Mouse (Mus musculus): Measurements from ENCODE around the gene Slc41a1.
"Not testable (repeated sequence)": the region's sequence is repeated elsewhere in the genome, so short reads cannot be mapped to it uniquely, and the experiment has no call there.

Gene Slc41a1

DNA sequence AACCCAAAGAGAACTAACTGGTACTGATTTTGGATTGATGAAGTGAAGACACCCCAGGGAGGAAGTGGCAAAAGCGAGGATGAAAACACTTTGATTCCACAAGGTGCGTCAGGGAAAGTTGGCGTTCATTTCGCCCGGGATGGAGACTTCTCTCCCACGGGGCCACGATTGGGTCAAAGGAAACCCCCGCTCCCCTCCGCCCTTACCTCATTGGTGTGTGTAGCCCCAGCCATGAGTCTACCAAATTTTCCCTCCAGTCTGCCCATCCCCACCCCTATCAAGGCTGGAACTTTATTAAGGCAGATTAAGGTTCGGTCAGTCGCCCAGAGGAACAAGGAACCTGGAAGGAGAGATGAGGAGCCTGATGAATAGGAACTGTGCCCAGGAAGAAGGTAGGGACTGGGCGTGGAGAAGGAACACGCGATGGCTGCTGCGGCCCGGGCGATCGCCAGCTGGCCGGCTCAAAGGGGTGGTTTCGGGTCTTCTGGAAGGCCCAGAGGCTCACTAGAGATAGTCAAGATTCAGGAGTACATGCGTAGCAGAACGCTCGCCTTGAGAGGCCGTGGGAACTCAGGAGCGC, at the start of gene Slc41a1:
Gene Slc41a1 (plus strand): TSS at position 287 of the 580 bp plus-strand sequence.
- in situ Hi-C loops (cut with MboI, MseI), result no loop called here

DNA sequence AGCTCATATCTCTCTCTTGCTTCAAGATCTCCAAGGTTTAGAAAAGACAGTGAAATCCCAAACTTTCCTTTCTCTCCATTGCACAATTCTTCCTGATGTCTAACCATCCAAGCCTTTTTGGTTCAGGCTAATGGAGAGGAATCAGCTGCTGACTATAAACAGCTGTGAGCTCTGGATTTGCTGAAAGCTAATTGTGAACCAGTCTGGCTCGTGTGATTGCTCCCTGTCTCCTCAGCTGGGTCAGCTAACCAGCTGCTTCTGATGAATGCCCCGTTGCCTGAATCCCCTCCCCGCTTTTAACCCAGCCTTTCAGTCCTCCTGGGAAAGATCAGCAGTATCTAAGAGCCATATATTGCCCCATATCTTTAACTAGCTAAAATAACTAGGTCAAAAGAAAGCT, 32.7 kb upstream of the Slc41a1 start:
- in situ Hi-C loops (cut with MboI, MseI), result no loop called here

DNA sequence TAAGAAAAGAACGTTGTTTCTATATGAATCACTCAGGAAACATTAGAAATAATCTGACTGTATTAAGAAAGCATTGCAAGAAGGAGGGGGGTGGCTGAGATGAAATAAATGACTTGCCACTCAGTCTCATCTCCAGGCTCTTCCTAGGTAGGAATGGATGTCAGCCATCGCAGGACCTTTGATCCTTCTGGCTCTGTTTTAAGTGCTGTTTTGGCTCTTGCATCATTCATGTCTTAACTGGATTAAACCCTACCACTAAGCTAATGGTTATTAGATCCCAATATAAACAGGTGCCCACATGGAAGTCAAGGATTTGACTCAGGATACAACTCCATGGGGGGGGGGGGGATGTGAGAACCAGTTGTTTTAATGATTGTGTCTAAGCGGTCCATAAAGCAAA, 32.1 kb upstream of the Slc41a1 start:
- in situ Hi-C loops (cut with MboI, MseI), result no loop called here

DNA sequence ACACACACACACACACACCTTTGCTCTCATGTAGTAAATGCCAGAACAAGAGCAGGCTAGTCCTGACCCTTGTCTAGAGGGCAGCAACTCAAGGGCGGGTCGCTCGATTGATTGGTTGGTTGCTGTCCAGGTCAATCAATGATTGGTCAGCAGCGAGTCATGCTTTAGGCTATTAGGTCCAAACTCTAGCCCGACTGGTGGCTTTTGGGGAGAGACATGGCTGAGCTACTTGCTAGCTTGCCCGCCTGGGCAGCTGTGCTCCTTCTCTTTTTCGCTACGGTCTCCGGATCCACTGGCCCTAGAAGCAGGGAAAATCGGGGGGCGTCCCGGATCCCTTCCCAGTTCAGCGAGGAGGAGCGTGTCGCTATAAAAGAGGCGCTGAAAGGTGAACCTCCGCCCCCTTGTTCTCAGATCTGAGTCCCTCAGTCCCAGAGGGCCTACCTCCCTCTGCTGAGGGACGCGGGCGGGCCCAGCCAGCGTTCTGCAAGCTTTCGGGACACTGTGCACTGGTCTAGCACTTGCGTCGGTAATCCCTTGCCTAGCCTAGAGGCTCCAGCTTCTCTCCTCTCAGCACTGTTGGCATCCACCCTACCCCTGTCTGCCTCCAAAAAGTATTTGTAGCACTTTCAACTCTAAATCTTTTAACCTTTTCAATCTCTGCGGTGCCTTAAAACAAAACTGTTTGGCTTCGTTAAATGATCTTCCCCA, 29.9 kb upstream of the Slc41a1 start, which contains the start of gene Pm20d1:
Gene Pm20d1 (plus strand): TSS at position 180 of the 708 bp plus-strand sequence.
- in situ Hi-C loops (cut with MboI, MseI), result no loop called here

DNA sequence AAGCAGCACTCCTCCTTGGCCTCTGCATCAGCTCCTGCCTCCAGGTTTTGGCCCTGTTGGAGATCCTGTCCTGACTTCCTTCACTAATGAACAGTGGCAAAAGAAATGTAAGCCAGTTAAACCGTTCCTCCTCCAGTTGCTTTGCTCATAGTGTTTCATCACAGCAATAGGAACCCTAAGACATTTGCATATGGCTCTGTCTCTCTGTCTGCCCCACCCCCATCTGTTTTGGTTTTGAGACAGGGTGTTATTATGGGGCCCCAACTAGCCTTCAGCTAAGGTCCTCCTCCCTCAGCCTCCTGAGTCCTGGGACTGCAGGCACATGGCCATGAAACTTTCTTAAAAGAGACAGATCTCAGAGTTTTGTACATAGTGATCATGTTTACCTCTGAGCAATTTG, 27.3 kb upstream of the Slc41a1 start:
- in situ Hi-C loops (cut with MboI, MseI), result no loop called here

DNA sequence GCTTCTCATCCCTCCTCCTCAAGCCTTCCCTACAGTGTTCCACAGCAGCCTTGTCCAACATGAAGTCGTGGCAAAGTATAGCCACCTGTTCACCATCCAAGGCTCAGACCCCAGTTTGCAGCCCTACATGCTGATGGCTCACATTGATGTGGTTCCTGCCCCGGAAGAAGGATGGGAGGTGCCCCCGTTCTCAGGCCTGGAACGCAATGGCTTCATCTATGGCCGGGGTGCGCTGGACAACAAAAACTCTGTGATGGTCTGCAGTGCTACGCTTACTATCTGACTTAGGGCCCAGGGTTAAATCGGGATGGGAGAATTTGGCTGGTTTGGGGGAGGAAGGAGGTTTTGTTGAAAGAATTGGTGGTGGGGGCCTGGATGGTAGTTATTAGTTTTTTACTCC, 26.2 kb upstream of the Slc41a1 start:
- in situ Hi-C loops (cut with MboI, MseI), result no loop called here

DNA sequence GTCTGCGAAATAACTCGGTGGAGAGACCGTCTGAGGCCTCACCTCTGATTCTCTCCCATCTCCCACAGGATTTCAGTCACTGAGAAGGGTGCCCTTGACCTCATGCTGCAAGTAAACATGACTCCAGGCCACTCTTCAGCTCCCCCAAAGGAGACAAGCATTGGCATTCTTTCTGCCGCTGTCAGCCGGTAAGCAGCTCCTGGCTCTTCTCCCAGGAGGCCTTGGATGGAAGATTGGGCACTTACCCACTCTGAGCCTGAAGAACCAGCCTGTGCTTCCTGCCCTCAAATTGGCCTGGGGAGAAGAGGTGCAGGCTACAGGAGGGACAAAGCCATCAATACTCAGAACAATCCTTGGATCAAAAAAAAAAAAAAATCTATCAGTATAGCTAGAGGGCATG, 24.6 kb upstream of the Slc41a1 start:
- in situ Hi-C loops (cut with MboI, MseI), result no loop called here

DNA sequence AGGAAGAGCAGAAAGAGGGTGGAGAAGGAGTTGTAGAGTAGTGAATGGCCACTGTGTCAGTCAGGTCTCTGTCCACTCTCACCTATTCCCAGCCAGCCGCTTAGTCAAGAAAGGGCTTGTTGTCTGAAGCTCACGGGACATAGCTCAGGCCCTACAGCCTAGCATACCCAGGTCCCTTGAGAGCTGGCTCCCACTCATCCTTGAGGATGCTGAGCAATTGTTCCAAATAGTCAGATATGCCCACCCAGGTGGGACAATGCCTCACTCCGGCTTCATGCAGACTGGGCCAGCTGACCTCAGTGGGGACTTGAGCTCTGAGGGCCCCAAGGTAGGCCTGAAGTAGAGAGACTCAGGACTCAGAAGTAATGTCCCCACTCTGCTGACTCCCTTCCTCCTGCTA, 23.1 kb upstream of the Slc41a1 start:
- in situ Hi-C loops (cut with MboI, MseI), result no loop called here

DNA sequence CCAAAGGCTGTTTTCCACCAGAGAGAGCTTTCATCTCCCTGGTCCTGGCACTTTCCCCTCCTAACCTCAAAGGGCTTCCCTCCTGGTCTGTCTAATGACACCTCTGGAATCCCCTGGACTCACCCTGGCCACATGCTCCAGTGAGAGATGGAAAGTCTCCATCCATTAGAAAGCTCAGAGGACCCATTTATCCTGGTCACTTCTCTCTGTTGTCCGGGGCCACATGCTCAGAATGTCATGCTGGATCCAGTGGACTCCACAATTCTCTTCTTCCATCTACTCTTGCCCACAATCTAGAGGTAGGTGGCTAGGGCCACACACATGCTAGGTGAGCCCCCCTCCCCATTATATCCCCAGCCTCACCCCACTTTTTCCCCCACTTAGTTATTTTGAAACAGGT, 18.3 kb upstream of the Slc41a1 start:
- in situ Hi-C loops (cut with MboI, MseI), result no loop called here

DNA sequence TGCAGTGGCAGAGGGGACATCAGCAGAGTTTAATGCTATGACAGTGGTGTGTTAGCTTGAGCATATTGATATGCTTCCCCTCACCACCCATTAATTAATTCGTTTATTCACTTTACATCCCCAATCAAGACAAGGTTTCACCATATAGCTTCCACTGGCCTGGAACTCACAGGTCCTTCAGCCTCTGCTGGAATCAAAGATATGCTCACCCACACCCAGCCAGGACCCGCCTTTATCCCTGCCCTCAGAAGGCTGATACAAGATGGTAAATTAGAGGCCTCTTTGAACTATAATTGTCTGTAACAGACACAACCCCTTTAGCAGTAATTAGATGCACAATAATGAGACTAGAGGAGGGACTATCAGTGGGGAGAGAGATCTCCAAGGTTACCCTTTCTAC, 17.6 kb upstream of the Slc41a1 start:
- in situ Hi-C loops (cut with MboI, MseI), result no loop called here

DNA sequence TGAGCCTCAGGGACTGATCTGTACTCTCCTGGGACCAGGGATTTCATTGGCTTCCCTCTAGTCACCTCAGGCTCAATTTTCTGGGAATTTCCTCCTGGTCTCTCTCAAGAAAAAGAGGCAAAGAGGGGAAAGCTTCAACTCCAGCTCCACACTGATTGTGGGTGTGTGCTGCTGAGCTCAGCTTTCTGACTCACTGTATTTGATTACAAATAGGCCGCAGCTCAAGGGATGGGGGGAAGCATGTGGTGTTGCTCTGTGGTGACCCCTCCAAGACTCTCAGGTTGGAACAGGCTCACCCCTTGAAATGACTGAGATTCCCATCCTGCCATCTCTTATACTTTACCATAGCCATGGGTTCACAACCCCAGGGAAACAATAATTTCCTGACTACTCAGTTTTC, 15.9 kb upstream of the Slc41a1 start:
- in situ Hi-C loops (cut with MboI, MseI), result no loop called here

DNA sequence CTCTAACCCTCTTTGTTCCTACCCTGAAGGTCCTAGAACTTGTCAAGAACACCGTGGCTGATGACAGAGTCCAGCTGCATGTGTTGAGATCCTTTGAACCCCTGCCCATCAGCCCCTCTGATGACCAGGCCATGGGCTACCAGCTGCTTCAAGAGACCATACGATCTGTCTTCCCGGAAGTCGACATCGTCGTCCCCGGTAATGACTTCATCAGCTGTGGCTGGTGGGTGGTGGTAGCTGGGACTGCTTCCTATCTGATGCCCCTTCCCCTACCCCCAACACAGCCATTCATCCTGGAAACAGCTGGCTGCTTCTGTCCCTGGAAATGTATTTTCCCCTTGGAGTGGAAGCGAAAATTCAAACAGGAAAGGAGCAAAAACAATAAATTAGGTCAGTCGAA, 15.3 kb upstream of the Slc41a1 start:
- in situ Hi-C loops (cut with MboI, MseI), result no loop called here

DNA sequence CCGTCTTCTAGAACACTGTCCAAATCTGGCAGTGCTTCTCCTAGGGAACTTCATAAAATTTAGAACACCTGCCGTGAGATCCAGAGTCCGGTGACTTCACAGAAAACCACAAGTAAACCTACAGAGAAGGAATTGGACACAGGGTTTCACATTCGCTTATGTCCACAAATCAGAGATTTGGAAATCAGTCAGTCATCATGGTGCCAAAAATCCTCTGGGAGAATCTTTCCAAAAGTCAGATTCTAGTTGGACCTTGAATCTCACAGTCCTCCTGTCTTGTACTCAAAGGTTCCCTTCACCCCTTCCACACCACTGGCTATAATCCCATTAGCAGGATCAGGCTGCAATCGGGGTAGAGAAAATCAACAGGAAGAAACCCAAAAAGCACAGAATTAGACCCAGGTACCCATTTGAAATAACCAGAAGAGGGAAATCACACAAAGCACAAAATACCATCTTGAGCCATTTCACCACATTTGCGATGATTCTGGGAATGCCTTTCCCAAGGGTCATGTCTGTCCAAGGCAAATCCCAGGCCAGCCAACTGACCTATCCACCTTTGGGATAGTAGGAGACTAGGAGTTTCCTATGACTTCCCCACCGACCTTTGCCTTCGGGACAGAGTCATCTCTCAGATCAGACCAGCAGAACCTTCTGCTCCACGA, 14.5 kb upstream of the Slc41a1 start:
- in situ Hi-C loops (cut with MboI, MseI), result no loop called here

DNA sequence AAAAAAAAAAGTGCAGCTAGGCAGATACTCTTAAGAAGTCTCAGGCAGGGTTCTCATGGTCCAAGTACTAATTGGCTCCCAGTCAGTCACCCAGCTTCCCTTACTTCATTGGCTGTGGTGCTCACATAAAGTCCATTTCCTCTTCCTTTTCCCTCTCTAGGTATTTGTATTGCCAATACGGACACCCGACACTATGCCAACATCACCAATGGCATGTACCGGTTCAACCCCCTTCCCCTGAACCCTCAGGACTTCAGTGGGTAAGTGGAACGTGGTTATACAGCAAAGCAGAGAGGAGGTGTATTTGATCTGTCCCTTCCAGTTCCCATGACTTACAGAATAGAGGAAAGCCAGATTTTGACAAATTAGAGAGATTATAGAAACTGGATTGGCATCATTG, 13.6 kb upstream of the Slc41a1 start:
- in situ Hi-C loops (cut with MboI, MseI), result no loop called here

DNA sequence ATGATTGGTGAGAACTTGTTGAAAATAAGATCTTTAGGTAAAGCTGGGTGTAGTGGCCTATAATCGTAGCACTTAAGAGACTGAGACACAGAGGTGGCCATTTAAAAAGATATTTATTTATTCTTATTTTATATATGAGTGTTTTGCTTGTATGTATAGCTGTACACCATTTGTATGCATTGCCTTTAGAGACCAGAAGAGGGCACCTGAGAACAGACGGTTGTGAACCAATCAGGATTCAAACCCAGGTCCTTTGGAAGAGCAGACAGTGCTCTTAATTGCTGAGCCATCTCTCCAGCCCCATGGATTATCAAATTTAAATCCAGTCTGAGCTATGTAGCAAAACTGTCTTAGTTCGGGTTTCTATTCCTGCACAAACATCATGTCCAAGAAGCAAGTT, 13.1 kb upstream of the Slc41a1 start:
- in situ Hi-C loops (cut with MboI, MseI), result no loop called here

DNA sequence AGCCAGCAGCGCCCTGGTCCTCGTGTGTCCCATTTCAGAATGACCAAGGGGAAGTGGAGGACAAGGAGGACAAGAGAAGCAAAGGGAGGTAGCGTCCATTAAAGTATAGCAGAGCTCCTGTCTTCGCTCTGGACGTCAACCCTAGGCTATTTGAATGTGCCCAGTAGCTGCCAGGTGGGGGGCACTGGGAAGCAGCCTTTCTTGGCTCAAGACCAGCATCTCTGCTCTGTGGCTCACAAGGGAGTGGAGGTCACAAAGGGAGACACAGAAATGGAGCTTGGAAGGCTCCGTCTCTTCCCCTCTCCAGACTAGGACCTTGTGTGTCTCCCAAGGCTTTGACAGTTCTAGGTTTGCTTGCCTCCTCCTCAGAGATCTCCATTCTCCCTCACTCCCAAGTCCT, 10.4 kb upstream of the Slc41a1 start:
- in situ Hi-C loops (cut with MboI, MseI), result no loop called here

DNA sequence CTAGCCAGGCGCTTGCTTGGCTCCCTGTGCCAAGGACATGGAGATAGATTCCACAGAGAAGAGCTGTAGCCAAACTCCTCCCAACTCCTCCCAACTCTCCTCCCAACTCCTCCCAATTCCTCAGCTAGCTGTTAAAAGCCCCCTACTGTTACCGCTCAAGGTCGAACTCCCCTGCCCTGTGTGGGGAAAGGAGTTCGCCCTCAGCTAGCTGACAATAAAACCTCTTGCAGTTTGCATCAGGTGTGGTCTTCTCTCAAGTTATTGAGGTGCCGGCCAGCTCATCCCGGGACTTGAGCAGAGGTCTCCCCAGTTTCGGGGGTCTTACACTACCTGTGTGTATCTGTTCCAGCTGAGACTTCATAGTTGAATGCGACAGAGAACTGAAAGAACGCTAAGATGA, 6.9 kb upstream of the Slc41a1 start:
- in situ Hi-C loops (cut with MboI, MseI), result not testable (repeated sequence)

DNA sequence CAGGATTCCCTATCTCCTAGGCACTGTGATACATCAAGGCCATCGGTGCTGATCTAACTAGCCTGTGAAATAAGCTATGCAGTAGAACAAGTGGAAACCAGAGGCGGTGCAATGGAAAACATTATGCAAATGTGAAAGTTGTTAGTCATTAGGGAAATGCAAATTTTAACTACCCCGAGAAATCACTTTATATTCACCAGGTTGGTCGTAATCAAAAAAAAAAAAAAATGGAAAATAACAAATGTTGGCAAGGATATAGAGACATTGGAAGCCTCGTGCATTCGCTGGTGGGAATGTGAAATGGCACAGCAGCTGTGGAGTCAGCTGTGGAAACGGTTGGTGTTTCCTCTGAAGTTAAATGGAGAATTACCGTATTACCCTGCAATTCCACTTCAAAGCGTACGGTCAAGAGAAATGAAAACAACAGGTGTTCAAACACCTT, 6.4 kb upstream of the Slc41a1 start:
- in situ Hi-C loops (cut with MboI, MseI), result no loop called here

DNA sequence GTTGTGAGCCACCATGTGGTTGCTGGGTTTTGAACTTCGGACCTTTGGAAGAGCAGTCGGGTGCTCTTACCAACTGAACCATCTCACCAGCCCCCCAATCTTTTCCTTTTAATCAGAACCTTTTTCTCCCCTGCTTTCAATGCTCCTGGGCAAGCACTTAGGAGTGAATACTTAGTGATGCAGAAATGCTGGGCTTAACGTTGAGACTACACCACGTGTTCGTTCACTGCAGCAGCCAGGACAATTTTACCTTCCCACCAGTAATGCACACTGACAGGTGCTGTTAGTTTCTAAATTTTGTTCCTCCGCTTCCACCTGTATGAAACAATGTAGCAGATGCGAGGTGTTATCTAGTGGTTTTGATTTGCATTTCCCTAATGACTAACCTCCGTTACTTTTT, 5.0 kb upstream of the Slc41a1 start:
- in situ Hi-C loops (cut with MboI, MseI), result no loop called here

DNA sequence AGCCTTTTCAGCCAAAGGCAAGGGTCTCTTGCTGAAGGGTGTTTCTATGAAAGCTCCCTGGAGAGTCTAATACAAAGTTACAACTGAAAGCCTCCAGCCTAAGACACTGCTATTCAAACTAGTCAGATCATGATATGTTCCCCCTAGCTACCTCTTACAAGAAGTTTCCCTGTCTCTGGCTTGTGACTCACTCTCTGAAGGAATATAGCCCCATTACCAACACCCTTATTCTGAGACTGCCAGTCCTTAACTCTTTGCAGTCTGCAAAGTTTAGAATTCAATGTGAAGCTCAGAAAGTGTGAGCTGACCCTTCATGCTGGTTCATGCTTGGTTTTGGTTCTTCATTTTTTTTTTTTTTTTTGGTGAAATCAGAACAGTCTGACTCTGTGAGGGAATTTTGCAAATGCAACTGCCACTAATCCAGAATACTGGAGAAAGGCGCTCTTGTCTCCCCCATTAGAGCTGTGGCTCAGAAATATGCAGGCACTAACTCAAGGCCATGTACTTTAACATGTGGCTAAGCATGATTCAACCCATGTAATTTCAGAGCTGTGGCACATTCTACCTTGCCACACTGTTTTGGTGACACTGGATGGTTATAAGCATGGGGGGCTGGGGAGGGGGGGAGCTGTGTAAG, 4.3 kb upstream of the Slc41a1 start:
- in situ Hi-C loops (cut with MboI, MseI), result no loop called here

DNA sequence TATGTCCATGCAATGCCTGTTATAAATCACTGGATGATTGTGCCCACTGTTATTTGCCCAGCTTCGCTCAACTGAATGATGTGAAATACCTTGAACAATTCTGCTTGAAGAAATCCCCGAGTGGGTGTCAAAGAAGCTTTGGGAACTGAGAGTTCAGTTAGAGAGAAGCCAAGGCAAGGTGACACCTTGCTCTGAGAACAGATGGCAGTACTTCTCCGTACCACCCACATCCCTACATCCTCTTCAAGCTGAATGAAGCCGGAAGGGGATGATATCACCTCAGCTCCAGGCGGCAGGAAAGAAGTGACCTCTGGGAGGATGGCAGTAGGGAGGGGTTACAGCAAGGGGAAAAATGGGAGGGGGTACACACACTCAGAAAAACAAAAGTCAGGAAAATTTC, 3.7 kb upstream of the Slc41a1 start:
- in situ Hi-C loops (cut with MboI, MseI), result no loop called here

DNA sequence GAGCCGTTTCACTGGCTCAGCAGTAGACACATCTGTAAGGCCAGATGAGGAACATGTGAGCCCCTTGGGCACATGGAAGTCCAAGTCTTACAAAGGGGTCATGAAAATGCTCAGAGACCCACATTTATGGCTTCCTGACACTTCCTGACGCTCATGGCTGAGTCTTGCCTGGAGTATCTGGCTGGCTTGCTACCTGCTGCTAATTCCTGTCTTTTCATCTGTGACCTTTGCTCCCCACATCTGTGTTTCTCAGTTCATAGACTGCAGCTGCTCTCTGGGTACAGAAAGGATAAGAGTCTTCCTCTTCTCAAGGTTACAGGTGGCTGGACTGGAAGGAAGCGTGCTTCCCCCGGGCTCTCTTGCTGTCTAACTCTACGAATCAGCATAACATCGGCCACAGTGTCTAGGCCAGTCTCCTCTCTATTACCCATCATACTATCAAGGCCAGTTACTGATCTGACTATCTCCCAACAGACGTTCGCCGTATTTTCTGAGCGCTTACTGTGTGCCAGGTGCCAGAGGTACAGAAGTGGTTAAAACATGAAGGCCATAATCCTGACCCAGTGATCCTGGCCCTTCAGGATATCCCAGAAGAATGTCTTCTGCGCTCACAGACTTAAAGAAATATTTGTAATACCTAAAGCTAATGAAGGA, 2.6 kb upstream of the Slc41a1 start:
- in situ Hi-C loops (cut with MboI, MseI), result no loop called here
